Mouse (Mus musculus): ENCODE measurements around the gene Rnf169.

Gene Rnf169

GRCm38 (mm10) chr7:99893967-99894366 lies 86.3 kb downstream of the Rnf169 start:
- DNase-seq (ENCODE audit: low read depth, low spot score) = no peak

- no peak for DNase-seq (ENCODE audit: low read depth, low spot score)
Observed at GRCm38 (mm10) chr7:99892351-99892750, 87.9 kb downstream of the Rnf169 start.

- peak; percentile 16 for DNase-seq (ENCODE audit: low read depth, low spot score)
Observed at GRCm38 (mm10) chr7:99891471-99891870, 88.8 kb downstream of the Rnf169 start.

- no peak for DNase-seq (ENCODE audit: low read depth, low spot score)
Observed at GRCm38 (mm10) chr7:99890168-99890755, 90.0 kb downstream of the Rnf169 start.

- peak; percentile 55 for DNase-seq (ENCODE audit: low read depth, low spot score)
Observed at GRCm38 (mm10) chr7:99889175-99889880, 90.9 kb downstream of the Rnf169 start.

- DNase-seq (ENCODE audit: low read depth, low spot score) = no peak
Observed at GRCm38 (mm10) chr7:99887743-99888142, 92.5 kb downstream of the Rnf169 start.

GRCm38 (mm10) chr7:99887230-99887735 lies 93.0 kb downstream of the Rnf169 start:
- DNase-seq (ENCODE audit: low read depth, low spot score) = no peak

- DNase-seq (ENCODE audit: low read depth, low spot score) = no peak
Observed at GRCm38 (mm10) chr7:99878254-99878653, 102.0 kb downstream of the Rnf169 start.

- peak; percentile 86 for DNase-seq (ENCODE audit: low read depth, low spot score)
Observed at GRCm38 (mm10) chr7:99876345-99876744, 103.9 kb downstream of the Rnf169 start.

- DNase-seq (ENCODE audit: low read depth, low spot score) = no peak
Observed at GRCm38 (mm10) chr7:99875891-99876290, 104.4 kb downstream of the Rnf169 start.

GRCm38 (mm10) chr7:99873965-99874364 lies 106.3 kb downstream of the Rnf169 start:
- no peak for DNase-seq (ENCODE audit: low read depth, low spot score)

Measured in A20 (cell line).